10 mouse cellular contexts compared by ENCODE assay signal in genomic region chr2:75730052-75730451, GRCm38 (mm10). TPM values are rescaled to one million over a fixed set of nuclear protein-coding genes. Genes with fewer than 3 reads are reported as not detected.
A peak's percentile ranks its signal among the peaks of the same experiment; 100 is the strongest.
DNase-seq lines count a peak whose midpoint lies in the region.
"Had no signal": no experiment of that assay in that cellular context is flagged by ENCODE, and none has a peak within 500 bp of the region (broad histone marks: within the 10 kb centered on the region; RNA-seq: fewer than 3 reads in every experiment).

No protein-coding gene starts in this region.

- DNase-seq in adrenal gland, postnatal 14 days = peak; percentile 47
- DNase-seq in adrenal gland, adult 18-20 months (ENCODE audit: low spot score in 2 of 2) = no peak
- DNase-seq in lung, postnatal 36 days = peak; percentile 33
- DNase-seq in lung, postnatal 25 days (ENCODE audit: low spot score) = no peak
- DNase-seq in gastrocnemius, postnatal 36 days = peak; percentile 63 to 70
- peak; percentile 85 for DNase-seq in skeletal muscle tissue, adult 2 months (ENCODE audit: low read depth, low spot score)
- DNase-seq in thymus, postnatal 10 days (ENCODE audit: low spot score in 2 of 2) = no peak
- no peak for DNase-seq in thymus, postnatal 36 days
- DNase-seq: lung, adult 2 months; retina, postnatal 1 day had no signal

- intact Hi-C loops in gastrocnemius, postnatal 36 days (cut with DNase I) = no loop called here

RNA-seq across cellular contexts. Expression of gene Nfe2l2, which starts 25.6 kb away (rescaled TPM):
- total RNA-seq in adrenal gland, postnatal 14 days (2021) = 93.6 and 103 TPM in 2 replicates
- 100 to 1,000 TPM; 102 to 116 TPM for total RNA-seq in adrenal gland, adult 18-20 months (2021)
- total RNA-seq in gastrocnemius, postnatal 36 days (2021) = 10 to 100 TPM; 33.2 to 40.3 TPM

Comparison
In these comparisons a context has a peak if more than half of its experiments do, and no peak if none do; other contexts are left out.
1. DNase-seq: peak in adrenal gland, postnatal 14 days (single experiment), lung, postnatal 36 days (single experiment), gastrocnemius, postnatal 36 days (2 of 2) and skeletal muscle tissue, adult 2 months (single experiment); none in adrenal gland, adult 18-20 months (0 of 2), lung, postnatal 25 days (single experiment), thymus, postnatal 10 days (0 of 2) and thymus, postnatal 36 days (0 of 2).